Mouse (Mus musculus) C2C12 (cell line): ENCODE results near the gene Mettl23. TPM values are rescaled to one million over a fixed set of nuclear protein-coding genes. Genes with fewer than 3 reads are reported as not detected.

Source experiments
- H3K27me3 ChIP-seq: one replicate; pipeline ENCODE4 v1.6.1; 2011; ENCODE audit not compliant: control insufficient read depth, insufficient read depth, insufficient read length
- H3K36me3 ChIP-seq: one replicate; pipeline ENCODE4 v1.6.1; 2011; ENCODE audit not compliant: control insufficient read depth, insufficient read depth
- H3K4me3 ChIP-seq: one replicate; pipeline ENCODE4 v1.5.1; 2011; ENCODE audit warnings: mild to moderate bottlenecking, control low read depth; ENCODE audit not compliant: poor library complexity, insufficient read depth, severe bottlenecking
- H3K79me2 ChIP-seq: one replicate; pipeline ENCODE4 v1.6.1; 2011; ENCODE audit not compliant: control insufficient read depth, insufficient read depth
- H3K79me3 ChIP-seq: one replicate; pipeline ENCODE4 v1.6.1; 2011; ENCODE audit warnings: low read depth, control low read depth
- H3ac ChIP-seq: one replicate; pipeline ENCODE3; 2011; ENCODE audit warnings: low read depth; ENCODE audit not compliant: control insufficient read depth, insufficient read length
- CEBPB ChIP-seq: IDR thresholded peaks from one replicate; pipeline ENCODE4 v1.6.1; 2011; ENCODE audit warnings: low read depth, mild to moderate bottlenecking, control low read depth, moderate library complexity
- CTCF ChIP-seq: IDR thresholded peaks from one replicate; pipeline ENCODE4 v1.5.1; 2011; ENCODE audit not compliant: control insufficient read depth, insufficient read depth, insufficient read length
- FOSL1 ChIP-seq: IDR thresholded peaks from one replicate; pipeline ENCODE4 v1.8.0; 2011; ENCODE audit warnings: mild to moderate bottlenecking, low read length; ENCODE audit not compliant: poor library complexity, insufficient read depth, severe bottlenecking
- MAX ChIP-seq: IDR thresholded peaks from one replicate; pipeline ENCODE4 v1.6.1; 2011; ENCODE audit warnings: mild to moderate bottlenecking, control low read depth
- MYOD1 ChIP-seq: IDR thresholded peaks from one replicate; pipeline ENCODE4 v1.6.1; 2011; ENCODE audit warnings: low read depth; ENCODE audit not compliant: control insufficient read depth, insufficient read length
- MYOG ChIP-seq: IDR thresholded peaks from one replicate; pipeline ENCODE4 v1.6.1; 2011; ENCODE audit not compliant: control insufficient read depth, insufficient read length; ENCODE audit errors: extremely low read depth
- USF1 ChIP-seq: IDR thresholded peaks from one replicate; pipeline ENCODE4 v1.6.1; 2011; ENCODE audit warnings: low read depth, mild to moderate bottlenecking, control low read depth, moderate library complexity
- polyA plus RNA-seq: library from polyadenylated mRNA; unstranded; fragments of >200 nt; fragmentation: generic; extraction: Trizol; gene quantifications from one replicate; pipeline ENCODE4 v1.2.1, GENCODE M21; 2012; ENCODE audit warnings: missing spikeins

Gene Mettl23
- polyA plus RNA-seq, 1 experiment: 15.1 TPM

GRCm38 (mm10) chr11:116832172-116832685 lies 10.8 kb upstream of the Mettl23 start:
- TF ChIP-seq MAX: no peak
- no peak for TF ChIP-seq FOSL1
- TF ChIP-seq MYOD1: no peak
- no peak for TF ChIP-seq USF1
- no peak for TF ChIP-seq CEBPB
- no peak for TF ChIP-seq MYOG
- no peak for TF ChIP-seq CTCF
- Histone ChIP-seq H3K79me2 (peaks cover 35% of the 10 kb centered on the region), H3K36me3 (peaks cover 40% of the 10 kb centered on the region), H3K79me3 (peaks cover 12% of the 10 kb centered on the region), H3K4me3 (no peak overlapping the region), H3K27me3 (no peaks in the 10 kb centered on the region), H3ac (no peak overlapping the region)

DNA sequence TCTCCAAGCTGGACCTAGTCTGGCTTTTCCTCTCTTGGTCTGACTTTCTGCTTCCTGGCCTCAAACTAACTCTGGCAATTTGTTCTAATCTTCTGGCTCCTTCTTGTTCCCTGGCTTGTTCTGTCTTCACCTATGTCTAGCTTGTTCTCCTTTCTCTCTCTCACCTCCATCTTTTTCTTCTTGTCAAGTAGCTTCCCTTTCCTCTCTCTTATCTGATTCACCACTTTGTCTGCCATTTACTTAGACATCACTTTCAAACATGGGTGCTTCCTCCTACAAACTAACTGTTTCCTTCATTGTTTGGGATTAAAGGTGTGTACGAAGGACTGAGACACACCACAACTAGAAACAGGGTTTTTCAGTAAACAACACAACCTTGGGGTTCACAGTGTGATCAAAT lies 8.1 kb upstream of the Mettl23 start:
- H3K27me3 ChIP-seq: no peaks in the 10 kb centered on the region
- H3K36me3 ChIP-seq: peaks cover 67% of the 10 kb centered on the region
- H3ac ChIP-seq: no peak overlapping the region
- TF ChIP-seq MYOG (no peak), CEBPB (no peak), MAX (no peak)
- H3K79me3 ChIP-seq: peaks cover 34% of the 10 kb centered on the region
- H3K4me3 ChIP-seq: no peak overlapping the region
- H3K79me2 ChIP-seq: peaks cover 51% of the 10 kb centered on the region

- H3K4me3 ChIP-seq: no peak overlapping the region
- H3ac ChIP-seq: peak overlapping the region; percentile 10
- peaks cover 65% of the 10 kb centered on the region for H3K79me2 ChIP-seq
- TF ChIP-seq MYOD1 (peak; percentile 65), USF1 (no peak), MAX (peak; percentile 64)
- no peaks in the 10 kb centered on the region for H3K27me3 ChIP-seq
- peaks cover 47% of the 10 kb centered on the region for H3K79me3 ChIP-seq
- H3K36me3 ChIP-seq: peaks cover 80% of the 10 kb centered on the region
Observed at GRCm38 (mm10) chr11:116836283-116836682, 6.8 kb upstream of the Mettl23 start.

DNA sequence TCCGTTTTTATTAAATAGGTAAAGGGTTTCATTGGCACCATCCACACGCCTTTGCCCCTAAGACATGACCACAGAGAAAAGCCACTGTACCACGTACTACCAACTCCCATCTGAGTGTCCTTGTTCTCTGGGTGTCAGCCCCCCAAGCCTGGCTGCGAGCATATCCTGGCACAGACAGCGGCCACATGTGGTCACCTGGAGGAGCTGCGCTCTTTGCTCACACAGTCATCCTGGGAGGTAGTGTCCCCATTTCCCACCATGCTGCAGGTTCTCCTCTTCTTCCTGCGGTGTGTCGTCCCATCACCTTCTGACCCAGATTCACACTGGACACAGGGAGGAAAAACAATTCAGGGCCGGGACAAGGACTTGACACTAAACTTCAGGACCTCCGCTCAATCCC lies 5.6 kb upstream of the Mettl23 start:
- Histone ChIP-seq H3K36me3 (peaks cover 86% of the 10 kb centered on the region), H3K27me3 (no peaks in the 10 kb centered on the region), H3K4me3 (no peak overlapping the region)

DNA sequence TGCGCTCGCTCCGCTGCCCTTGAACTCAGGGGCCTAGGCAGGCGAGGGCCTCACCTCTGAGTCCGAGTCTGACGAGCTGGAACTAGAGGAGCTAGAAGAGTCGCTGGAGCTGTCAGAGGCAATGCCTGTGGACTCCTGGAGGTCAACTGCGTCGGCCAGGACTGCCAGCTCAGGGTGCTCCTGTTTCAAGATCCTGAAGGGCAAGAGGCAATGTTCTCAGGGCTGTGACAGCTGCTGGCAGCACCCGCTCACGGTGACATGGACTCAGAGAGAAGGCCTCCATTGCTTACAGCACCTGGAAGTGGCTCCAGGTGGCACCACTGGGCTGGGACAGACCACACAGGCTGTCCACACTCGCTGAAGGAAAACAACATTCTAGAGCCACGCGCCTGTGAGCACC lies 4.1 kb upstream of the Mettl23 start:
- Histone ChIP-seq H3K79me2 (peaks cover 86% of the 10 kb centered on the region), H3K36me3 (peaks cover 79% of the 10 kb centered on the region), H3K27me3 (no peaks in the 10 kb centered on the region), H3K79me3 (peaks cover 60% of the 10 kb centered on the region), H3K4me3 (no peak overlapping the region), H3ac (no peak overlapping the region)
- TF ChIP-seq MYOG (no peak), FOSL1 (no peak)

More for the DNA sequence above, 5.6 kb upstream of the Mettl23 start:
- TF ChIP-seq USF1 (no peak), MYOG (no peak), FOSL1 (no peak), MAX (no peak), CTCF (no peak), MYOD1 (no peak), CEBPB (no peak)
- H3K79me2 ChIP-seq: peaks cover 76% of the 10 kb centered on the region
- H3ac ChIP-seq: no peak overlapping the region
- peaks cover 58% of the 10 kb centered on the region for H3K79me3 ChIP-seq

DNA sequence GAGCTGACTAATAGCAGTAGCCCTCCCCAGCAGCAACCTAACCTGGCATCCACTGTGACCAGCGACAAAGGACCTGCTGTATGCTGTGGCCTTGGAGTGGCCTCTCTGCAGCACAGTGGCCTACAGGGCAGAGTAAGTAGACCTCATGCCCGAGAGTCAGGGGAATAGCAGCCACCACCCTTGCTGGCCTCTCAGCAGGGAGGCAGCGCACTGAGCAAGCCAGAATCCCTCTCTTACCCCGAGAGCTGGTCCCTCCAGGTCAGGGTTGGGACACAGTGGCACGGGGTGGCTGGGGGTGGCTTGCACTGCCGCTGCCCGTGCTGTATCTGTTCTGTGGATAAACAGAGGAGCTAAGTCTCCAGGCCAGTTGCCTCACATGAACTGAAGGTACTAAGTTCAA lies 3.5 kb upstream of the Mettl23 start:
- H3K27me3 ChIP-seq: no peaks in the 10 kb centered on the region
- peaks cover 72% of the 10 kb centered on the region for H3K36me3 ChIP-seq
- no peak overlapping the region for H3K4me3 ChIP-seq
- H3K79me3 ChIP-seq: peaks cover 66% of the 10 kb centered on the region
- TF ChIP-seq MYOD1: no peak
- TF ChIP-seq CEBPB: no peak
- TF ChIP-seq MYOG: no peak
- TF ChIP-seq USF1: no peak
- no peak for TF ChIP-seq FOSL1
- TF ChIP-seq MAX: no peak
- TF ChIP-seq CTCF: no peak
- peaks cover 90% of the 10 kb centered on the region for H3K79me2 ChIP-seq
- H3ac ChIP-seq: no peak overlapping the region
